Mouse (Mus musculus): ENCODE measurements at regions not wholly inside any gene's neighbourhood (a gene's known extent, or its start where the extent isn't known, plus 50 kb on each side); places are given as distances from the start of the nearest gene placed in this dataset.

GRCm38 (mm10) chr1:91742914-91743313 lies 58.3 kb upstream of the Twist2 start:
- DNase-seq, result peak; percentile 28

GRCm38 (mm10) chr1:91744076-91744475 lies 57.2 kb upstream of the Twist2 start:
- no peak for DNase-seq

GRCm38 (mm10) chr1:91744701-91745100 lies 56.6 kb upstream of the Twist2 start:
- no peak for DNase-seq

- DNase-seq, result no peak
These were observed 53.7 kb upstream of the Twist2 start for GRCm38 (mm10) chr1:91747583-91747982.
